Mouse (Mus musculus) ES-E14 (cell line): ENCODE measurements around the gene Nucb1. TPM values are rescaled to one million over a fixed set of nuclear protein-coding genes. Genes with fewer than 3 reads are reported as not detected.

ENCODE experiments used
- DNase-seq: peaks from one replicate; pipeline ENCODE4 v3.0.0-alpha.2; 2013; ENCODE audit warnings: low read depth, low spot score
- H3K27ac ChIP-seq: 2 replicates; pipeline ENCODE4 v1.5.1; 2012; ENCODE audit warnings: low read depth, mild to moderate bottlenecking, low read length, moderate library complexity, mixed read lengths; ENCODE audit not compliant: poor library complexity, insufficient read depth, severe bottlenecking
- H3K36me3 ChIP-seq: 2 replicates; pipeline ENCODE4 v1.6.1; 2012; ENCODE audit warnings: mild to moderate bottlenecking, low read length, moderate library complexity, mixed read lengths; ENCODE audit not compliant: control insufficient read depth, poor library complexity, insufficient read depth, severe bottlenecking
- H3K4me1 ChIP-seq, 2 experiments: fragments of 150-350 bp in 1 of 2; sonication (generic) in 1 of 2; 2 replicates each; pipeline ENCODE4 v1.6.1; 2012; ENCODE audit warnings: low read length in 2 of 2, mild to moderate bottlenecking in 1 of 2, mixed read lengths in 1 of 2; ENCODE audit not compliant: control insufficient read depth in 2 of 2, insufficient read depth in 2 of 2, poor library complexity in 1 of 2
- H3K4me3 ChIP-seq, 2 experiments: fragments of 150-350 bp in 1 of 2; sonication (generic) in 1 of 2; 2 replicates each; pipeline ENCODE4 v1.5.1; 2012; ENCODE audit warnings: low read length in 2 of 2, low read depth in 1 of 2, mild to moderate bottlenecking in 1 of 2, mixed read lengths in 1 of 2; ENCODE audit not compliant: insufficient read depth in 1 of 2, poor library complexity in 1 of 2, severe bottlenecking in 1 of 2
- H3K9ac ChIP-seq: 2 replicates; pipeline ENCODE4 v1.6.1; 2012; ENCODE audit warnings: low read depth, mild to moderate bottlenecking, low read length, mixed read lengths; ENCODE audit not compliant: poor library complexity, insufficient read depth, severe bottlenecking
- H3K9me3 ChIP-seq: fragments of 150-350 bp; sonication (generic); 2 replicates; pipeline ENCODE4 v1.6.1; 2012; ENCODE audit warnings: low read depth, mild to moderate bottlenecking, low read length; ENCODE audit not compliant: control insufficient read depth, insufficient read depth
- CHD2 ChIP-seq: IDR thresholded peaks from 2 replicates; pipeline ENCODE4 v1.6.1; 2014; ENCODE audit warnings: mild to moderate bottlenecking, low read depth, low read length, inconsistent platforms
- HCFC1 ChIP-seq: IDR thresholded peaks from 2 replicates; pipeline ENCODE4 v1.6.1; 2012; ENCODE audit warnings: low read length, inconsistent platforms, borderline replicate concordance; ENCODE audit not compliant: insufficient read depth
- MAFK ChIP-seq: IDR thresholded peaks from 2 replicates; pipeline ENCODE4 v1.6.1; 2014; ENCODE audit warnings: mild to moderate bottlenecking, low read depth, low read length, inconsistent platforms; ENCODE audit not compliant: insufficient read depth
- ZC3H11A ChIP-seq: IDR thresholded peaks from 2 replicates; pipeline ENCODE4 v1.6.1; 2012; ENCODE audit warnings: low read depth, mild to moderate bottlenecking, inconsistent platforms, low read length, borderline replicate concordance
- ZNF384 ChIP-seq: IDR thresholded peaks from 2 replicates; pipeline ENCODE4 v1.6.1; 2012; ENCODE audit warnings: low read depth, low read length, inconsistent platforms
- in situ Hi-C, 2 experiments: fragments of 600-800 bp; cut with MboI; formaldehyde crosslinking; loops; one replicate each; pipeline ENCODE4 v1.15.1; 2025; ENCODE audit warnings: low sequenced_read_pairs in 2 of 2, inconsistent platforms in 1 of 2; ENCODE audit not compliant: unreplicated experiment in 2 of 2
- total RNA-seq: library from RNA; depleted of rRNA; stranded (reverse); fragments of 300-350 nt; gene quantifications from 2 replicates; pipeline ENCODE4 v1.2.3, GENCODE M21; 2012; rRNA removed

Nucb1 gene
- total RNA-seq, 1 experiment, result 131 TPM

- DNase-seq, result no peak
- no peaks in the 10 kb centered on the region for H3K9me3 ChIP-seq
- peaks cover 1 to 21% of the 10 kb centered on the region in 2 experiments; a peak in 2 of 4 replicates for H3K4me1 ChIP-seq
- peak overlapping the region; percentile 75 for H3K9ac ChIP-seq
- peak overlapping the region; percentile 49 to 53 for H3K4me3 ChIP-seq
- TF ChIP-seq CHD2, result no peak
- peak; percentile 82 for TF ChIP-seq HCFC1
- TF ChIP-seq ZC3H11A, result no peak
- TF ChIP-seq MAFK, result no peak
- peak; percentile 57; the same call in 1 of the 2 replicates for TF ChIP-seq ZNF384
- in situ Hi-C loops, result no loop called here
- peaks cover 6% of the 10 kb centered on the region; the same call in 1 of the 2 replicates for H3K36me3 ChIP-seq
- peak overlapping the region; percentile 75 for H3K27ac ChIP-seq
Observed at GRCm38 (mm10) chr7:45447325-45447990, 62.7 kb downstream of the Nucb1 start.

GRCm38 (mm10) chr7:45446589-45446988 lies 63.6 kb downstream of the Nucb1 start:
- peaks cover 6% of the 10 kb centered on the region; the same call in 1 of the 2 replicates for H3K36me3 ChIP-seq
- peaks cover 1 to 18% of the 10 kb centered on the region in 2 experiments; a peak in 2 of 4 replicates for H3K4me1 ChIP-seq
- H3K4me3 ChIP-seq, result no peak overlapping the region
- in situ Hi-C loops, result no loop called here
- no peaks in the 10 kb centered on the region for H3K9me3 ChIP-seq
- TF ChIP-seq ZC3H11A, result no peak
- TF ChIP-seq HCFC1, result peak; percentile 78
- no peak for TF ChIP-seq CHD2
- TF ChIP-seq ZNF384, result no peak
- TF ChIP-seq MAFK, result no peak
- no peak for DNase-seq
- H3K9ac ChIP-seq, result no peak overlapping the region
- no peak overlapping the region for H3K27ac ChIP-seq

- Histone ChIP-seq H3K9me3 (no peaks in the 10 kb centered on the region), H3K36me3 (peaks cover 6% of the 10 kb centered on the region; the same call in 1 of the 2 replicates), H3K27ac (no peak overlapping the region), H3K4me1 (peaks cover 5 to 15% of the 10 kb centered on the region in 2 experiments; a peak in 3 of 4 replicates), H3K9ac (peak overlapping the region; percentile 4; the same call in 1 of the 2 replicates), H3K4me3 (no peak overlapping the region)
- TF ChIP-seq CHD2, result no peak
- no peak for TF ChIP-seq MAFK
- TF ChIP-seq HCFC1, result no peak
- no peak for TF ChIP-seq ZNF384
- TF ChIP-seq ZC3H11A, result no peak
- no peak for DNase-seq
- in situ Hi-C loops, result no loop called here
Observed at GRCm38 (mm10) chr7:45443526-45444420, 66.4 kb downstream of the Nucb1 start.

Other genes starting within 250 kb of the Nucb1 start
- 0.21 and 0.67 TPM in 2 replicates for gene Slc6a21, start 232.9 kb downstream of the Nucb1 start, total RNA-seq
- 26.5 and 48.5 TPM in 2 replicates for gene Trpm4, start 176.6 kb downstream of the Nucb1 start, total RNA-seq
- 0.71 and 1.4 TPM in 2 replicates for gene Hrc, start 175.1 kb downstream of the Nucb1 start, total RNA-seq
- gene Ppfia3, start 143.4 kb downstream of the Nucb1 start, total RNA-seq, result 6.9 and 12.6 TPM in 2 replicates
- 5.6 and 11.3 TPM in 2 replicates for gene Lin7b, start 139.8 kb downstream of the Nucb1 start, total RNA-seq
- 303 and 310 TPM in 2 replicates for gene Snrnp70, start 114.7 kb downstream of the Nucb1 start, total RNA-seq
- 0.85 and 2.3 TPM in 2 replicates for gene Kcna7, start 104.8 kb downstream of the Nucb1 start, total RNA-seq
- 2.4 and 3.6 TPM in 2 replicates for gene Ntf5, start 96.7 kb downstream of the Nucb1 start, total RNA-seq
- 0.37 TPM in 1 of 2 replicates, not detected in the other for gene Lhb, start 89.6 kb downstream of the Nucb1 start, total RNA-seq
- 26.1 and 26.8 TPM in 2 replicates for gene Gys1, start 75.6 kb downstream of the Nucb1 start, total RNA-seq
- gene Ruvbl2, start 72.3 kb downstream of the Nucb1 start, total RNA-seq, result 228 and 281 TPM in 2 replicates
- gene Ftl1, start 50.5 kb downstream of the Nucb1 start, total RNA-seq, result 398 and 408 TPM in 2 replicates
- 388 and 591 TPM in 2 replicates for gene Bax, start 43.5 kb downstream of the Nucb1 start, total RNA-seq
- gene Tulp2, start 28.5 kb downstream of the Nucb1 start, total RNA-seq, result 2.6 TPM in 2 replicates
- gene Gm45808, start 23.6 kb downstream of the Nucb1 start, total RNA-seq, result 0.71 TPM in 1 of 2 replicates, not detected in the other
- gene Dhdh, start 21.6 kb downstream of the Nucb1 start, total RNA-seq, result 3.6 and 5.3 TPM in 2 replicates
- 31.4 and 37.9 TPM in 2 replicates for gene Ppp1r15a, start 15.9 kb upstream of the Nucb1 start, total RNA-seq
- gene Plekha4, start 15.9 kb upstream of the Nucb1 start, total RNA-seq, result 17.8 and 20.2 TPM in 2 replicates
- gene Hsd17b14, start 44.5 kb upstream of the Nucb1 start, total RNA-seq, result 32.5 and 33.0 TPM in 2 replicates
- gene Bcat2, start 59.7 kb upstream of the Nucb1 start, total RNA-seq, result 60.3 and 87.7 TPM in 2 replicates
- 0.67 and 1.1 TPM in 2 replicates for gene Fgf21, start 105.1 kb upstream of the Nucb1 start, total RNA-seq
- gene Fut1, start 106.9 kb upstream of the Nucb1 start, total RNA-seq, result 0.49 and 2.5 TPM in 2 replicates
- gene Izumo1, start 111.4 kb upstream of the Nucb1 start, total RNA-seq, result 0.31 and 0.63 TPM in 2 replicates
- 5.3 and 8.6 TPM in 2 replicates for gene Rasip1, start 117.1 kb upstream of the Nucb1 start, total RNA-seq
- gene Mamstr, start 129.6 kb upstream of the Nucb1 start, total RNA-seq, result 0.71 and 0.74 TPM in 2 replicates
- gene Fut2, start 156.0 kb upstream of the Nucb1 start, total RNA-seq, result 0.27 and 0.37 TPM in 2 replicates
- 0.54 and 0.74 TPM in 2 replicates for gene Ntn5, start 173.6 kb upstream of the Nucb1 start, total RNA-seq
- gene Sec1, start 184.0 kb upstream of the Nucb1 start, total RNA-seq, result 4.5 and 7.6 TPM in 2 replicates
- gene Car11, start 189.4 kb upstream of the Nucb1 start, total RNA-seq, result 4.4 and 7.9 TPM in 2 replicates
- gene Dbp, start 194.7 kb upstream of the Nucb1 start, total RNA-seq, result 10.0 and 10.6 TPM in 2 replicates
- 3,487 and 5,312 TPM in 2 replicates for gene Rpl18, start 205.1 kb upstream of the Nucb1 start, total RNA-seq
- gene Sphk2, start 207.6 kb upstream of the Nucb1 start, total RNA-seq, result 18.7 and 21.5 TPM in 2 replicates
- 6.1 and 6.6 TPM in 2 replicates for gene Fam83e, start 210.8 kb upstream of the Nucb1 start, total RNA-seq
- gene Spaca4, start 215.4 kb upstream of the Nucb1 start, total RNA-seq, result 0.76 and 1.7 TPM in 2 replicates